Mouse (Mus musculus) splenic B cell, adult 2 months (primary cell): ENCODE results near the gene Ralgapa1.
A peak's percentile ranks its signal among the peaks of the same experiment; 100 is the strongest.

Experiments used
- DNase-seq: peaks from one replicate; pipeline ENCODE4 v3.0.0-alpha.2; 2011; ENCODE audit warnings: low read depth, low spot score
- H3K27me3 ChIP-seq: 2 replicates; pipeline ENCODE4 v1.6.1; 2012; ENCODE audit warnings: mild to moderate bottlenecking, low read length, moderate library complexity, mixed read lengths; ENCODE audit not compliant: control insufficient read depth, poor library complexity, insufficient read depth, severe bottlenecking
- H3K36me3 ChIP-seq: 2 replicates; pipeline ENCODE4 v1.6.1; 2012; ENCODE audit warnings: mild to moderate bottlenecking, low read length, moderate library complexity, mixed read lengths; ENCODE audit not compliant: control insufficient read depth, poor library complexity, insufficient read depth, severe bottlenecking

Ralgapa1 gene

GRCm38 (mm10) chr12:55820661-55821314 is at the start of gene Ralgapa1:
Ralgapa1 (minus strand) TSS chr12:55821167.
- peak; percentile 98 for DNase-seq
- Histone ChIP-seq H3K36me3 (no peaks in the 10 kb centered on the region), H3K27me3 (no peaks in the 10 kb centered on the region)

GRCm38 (mm10) chr12:55869622-55870322 is 48.8 kb upstream of the Ralgapa1 start:
- H3K36me3 ChIP-seq = no peaks in the 10 kb centered on the region
- H3K27me3 ChIP-seq = no peaks in the 10 kb centered on the region
- DNase-seq = no peak

GRCm38 (mm10) chr12:55867738-55868137 is 46.8 kb upstream of the Ralgapa1 start:
- H3K36me3 ChIP-seq = no peaks in the 10 kb centered on the region
- no peak for DNase-seq
- no peaks in the 10 kb centered on the region for H3K27me3 ChIP-seq

- Histone ChIP-seq H3K36me3 (peaks cover 2% of the 10 kb centered on the region; the same call in 1 of the 2 replicates), H3K27me3 (no peaks in the 10 kb centered on the region)
- no peak for DNase-seq
Measured at GRCm38 (mm10) chr12:55860631-55861030, 39.7 kb upstream of the Ralgapa1 start.

- Histone ChIP-seq H3K36me3 (peaks cover 5% of the 10 kb centered on the region; the same call in 1 of the 2 replicates), H3K27me3 (no peaks in the 10 kb centered on the region)
- DNase-seq = no peak
Measured at GRCm38 (mm10) chr12:55859409-55860349, 38.7 kb upstream of the Ralgapa1 start.

GRCm38 (mm10) chr12:55850650-55851049 is 29.7 kb upstream of the Ralgapa1 start:
- DNase-seq = no peak
- H3K27me3 ChIP-seq = no peaks in the 10 kb centered on the region
- peaks cover 9% of the 10 kb centered on the region; the same call in 1 of the 2 replicates for H3K36me3 ChIP-seq

- DNase-seq = peak; percentile 29
- no peaks in the 10 kb centered on the region for H3K27me3 ChIP-seq
- peaks cover 7% of the 10 kb centered on the region; the same call in 1 of the 2 replicates for H3K36me3 ChIP-seq
Measured at GRCm38 (mm10) chr12:55847851-55848250, 26.9 kb upstream of the Ralgapa1 start.

- no peaks in the 10 kb centered on the region for H3K27me3 ChIP-seq
- H3K36me3 ChIP-seq = peaks cover 6% of the 10 kb centered on the region; the same call in 1 of the 2 replicates
- peak; percentile 69 for DNase-seq
Measured at GRCm38 (mm10) chr12:55846741-55847140, 25.8 kb upstream of the Ralgapa1 start.

- H3K27me3 ChIP-seq = no peaks in the 10 kb centered on the region
- no peaks in the 10 kb centered on the region for H3K36me3 ChIP-seq
- no peak for DNase-seq
Measured at GRCm38 (mm10) chr12:55837495-55837894, 16.5 kb upstream of the Ralgapa1 start.

- no peaks in the 10 kb centered on the region for H3K27me3 ChIP-seq
- peak; percentile 97 for DNase-seq
- H3K36me3 ChIP-seq = no peaks in the 10 kb centered on the region
Measured at GRCm38 (mm10) chr12:55836199-55836951, 15.4 kb upstream of the Ralgapa1 start, which contains the start of gene Brms1l. Brms1l (plus strand) TSS chr12:55836324.

- DNase-seq = no peak
- no peaks in the 10 kb centered on the region for H3K36me3 ChIP-seq
- no peaks in the 10 kb centered on the region for H3K27me3 ChIP-seq
Measured at GRCm38 (mm10) chr12:55835857-55836198, 14.9 kb upstream of the Ralgapa1 start.

- H3K27me3 ChIP-seq = no peaks in the 10 kb centered on the region
Measured at GRCm38 (mm10) chr12:55834891-55835290, 13.9 kb upstream of the Ralgapa1 start.

GRCm38 (mm10) chr12:55833906-55834625 is 13.1 kb upstream of the Ralgapa1 start:
- peak; percentile 27 for DNase-seq
- Histone ChIP-seq H3K27me3 (no peaks in the 10 kb centered on the region), H3K36me3 (no peaks in the 10 kb centered on the region)

More at GRCm38 (mm10) chr12:55834891-55835290, 13.9 kb upstream of the Ralgapa1 start:
- no peak for DNase-seq
- no peaks in the 10 kb centered on the region for H3K36me3 ChIP-seq
